Mouse (Mus musculus): ENCODE measurements around the gene Myadm.

GRCm38 (mm10) chr7:3296711-3297110 lies 7.8 kb downstream of the Myadm start:
- TF ChIP-seq POLR2A (IDR thresholded peaks at IDR 0.05; ENCODE audit: borderline replicate concordance, extremely low read depth, insufficient read depth, insufficient read length, poor library complexity, severe bottlenecking): no peak
- no peak for TF ChIP-seq CTCF (IDR thresholded peaks at IDR 0.05; ENCODE audit: borderline replicate concordance, extremely low read depth, insufficient read depth, insufficient read length)
